Comparison of ENCODE assay signal across 22 mouse cellular contexts in genomic region chr17:23823018-23823417, GRCm38 (mm10). TPM values are rescaled to one million over a fixed set of nuclear protein-coding genes. Genes with fewer than 3 reads are reported as not detected.
DNase-seq lines count a peak whose midpoint lies in the region; ATAC-seq and TF ChIP-seq lines count a peak whose summit lies in the region.
"Had no signal": no experiment of that assay in that cellular context is flagged by ENCODE, and none has a peak within 500 bp of the region (broad histone marks: within the 10 kb centered on the region; RNA-seq: fewer than 3 reads in every experiment).

No protein-coding gene starts in this region.

- DNase-seq in kidney, adult 9 months, result no peak
- no peak for DNase-seq in stomach, postnatal 0 days (ENCODE audit: low spot score)
- no peak for DNase-seq in cerebellum, adult 11-12 months
- DNase-seq in retina, embryonic 14.5 days (ENCODE audit: low spot score), result no peak
- DNase-seq: adrenal gland, postnatal 25 days; cerebellum, adult 2 months; cerebellum, postnatal 36 days; layer of hippocampus, postnatal 36 days; lung, postnatal 10 days; retina, postnatal 1 day; right cerebral cortex, postnatal 4 days; thymus, postnatal 4 days had no signal

- peaks cover 44% of the 10 kb centered on the region for H3K36me3 ChIP-seq in forebrain, embryonic 16.5 days (ENCODE audit: control insufficient read depth, insufficient read depth)
- peaks cover 88% of the 10 kb centered on the region for H3K36me3 ChIP-seq in forebrain, embryonic 15.5 days
- H3K36me3 ChIP-seq in kidney, embryonic 14.5 days (ENCODE audit: control insufficient read depth, insufficient read depth, low read length), result peaks cover 93% of the 10 kb centered on the region
- peaks cover 67% of the 10 kb centered on the region for H3K36me3 ChIP-seq in stomach, embryonic 16.5 days (ENCODE audit: control insufficient read depth, insufficient read depth, low read length)
- H3K36me3 ChIP-seq in stomach, postnatal 0 days (ENCODE audit: control insufficient read depth, insufficient read depth, low read length), result peaks cover 52% of the 10 kb centered on the region

- no peak overlapping the region for H3K4me3 ChIP-seq in forebrain, embryonic 16.5 days (replicated peaks; ENCODE audit: low read length)
- H3K4me3 ChIP-seq in forebrain, embryonic 15.5 days, result no peak overlapping the region
- no peak overlapping the region for H3K4me3 ChIP-seq in kidney, embryonic 14.5 days (ENCODE audit: low read length)
- no peak overlapping the region for H3K4me3 ChIP-seq in stomach, embryonic 16.5 days (replicated peaks; ENCODE audit: low read length)
- H3K4me3 ChIP-seq in stomach, postnatal 0 days (ENCODE audit: low read depth, low read length), result no peak overlapping the region
- H3K4me3 ChIP-seq: midbrain, embryonic 12.5 days had no signal

- no peak for TF ChIP-seq EP300 in stomach, postnatal 0 days (optimal IDR thresholded peaks at IDR 0.05)

- no peak for TF ChIP-seq CTCF in stomach, postnatal 0 days (IDR thresholded peaks at IDR 0.05; ENCODE audit: low read depth)

- H3K9ac ChIP-seq in forebrain, embryonic 16.5 days (replicated peaks; ENCODE audit: low read depth, low read length), result no peak overlapping the region
- no peak overlapping the region for H3K9ac ChIP-seq in forebrain, embryonic 15.5 days (replicated peaks)
- H3K9ac ChIP-seq in kidney, embryonic 14.5 days (ENCODE audit: low read depth, low read length), result no peak overlapping the region
- H3K9ac ChIP-seq in stomach, embryonic 16.5 days (ENCODE audit: low read length), result no peak overlapping the region
- H3K9ac ChIP-seq in stomach, postnatal 0 days (ENCODE audit: low read length), result no peak overlapping the region
- H3K9ac ChIP-seq: midbrain, embryonic 12.5 days had no signal

- peak; percentile 13; the same call in 1 of the 2 replicates for ATAC-seq in forebrain, embryonic 16.5 days
- no peak for ATAC-seq in forebrain, embryonic 15.5 days (replicated peaks)
- 0 out of 2 replicates have a peak, but pooled peaks have one; percentile 17 for ATAC-seq in kidney, embryonic 14.5 days (ENCODE audit: low FRiP score, low TSS enrichment)
- no peak for ATAC-seq in stomach, embryonic 16.5 days (ENCODE audit: insufficient read depth, low FRiP score)
- no peak for ATAC-seq in stomach, postnatal 0 days (ENCODE audit: low FRiP score, low TSS enrichment)

- no peaks in the 10 kb centered on the region for H3K27me3 ChIP-seq in forebrain, embryonic 16.5 days (replicated peaks; ENCODE audit: control insufficient read depth, insufficient read depth, low read length)
- no peaks in the 10 kb centered on the region for H3K27me3 ChIP-seq in forebrain, embryonic 15.5 days
- H3K27me3 ChIP-seq in kidney, embryonic 14.5 days (ENCODE audit: control insufficient read depth, insufficient read depth, low read length), result no peaks in the 10 kb centered on the region
- H3K27me3 ChIP-seq in stomach, embryonic 16.5 days (ENCODE audit: control insufficient read depth, insufficient read depth, low read length), result no peaks in the 10 kb centered on the region
- H3K27me3 ChIP-seq in stomach, postnatal 0 days (ENCODE audit: control insufficient read depth, insufficient read depth, low read length), result no peaks in the 10 kb centered on the region
- H3K27me3 ChIP-seq: midbrain, embryonic 12.5 days had no signal

- H3K27ac ChIP-seq in forebrain, embryonic 16.5 days (ENCODE audit: low read length), result no peak overlapping the region
- H3K27ac ChIP-seq in forebrain, embryonic 15.5 days (replicated peaks), result no peak overlapping the region
- H3K27ac ChIP-seq in kidney, embryonic 14.5 days (ENCODE audit: low read depth, low read length), result no peak overlapping the region
- H3K27ac ChIP-seq in stomach, embryonic 16.5 days (ENCODE audit: low read length), result peak overlapping the region; percentile 24; the same call in 1 of the 2 replicates
- no peak overlapping the region for H3K27ac ChIP-seq in stomach, postnatal 0 days (replicated peaks)
- H3K27ac ChIP-seq: kidney, postnatal 0 days; midbrain, embryonic 12.5 days had no signal

- H3K4me2 ChIP-seq in forebrain, embryonic 16.5 days (ENCODE audit: low read length), result no peak overlapping the region
- no peak overlapping the region for H3K4me2 ChIP-seq in forebrain, embryonic 15.5 days (replicated peaks)
- H3K4me2 ChIP-seq in kidney, embryonic 14.5 days (replicated peaks; ENCODE audit: low read depth, low read length), result no peak overlapping the region
- H3K4me2 ChIP-seq in stomach, embryonic 16.5 days (ENCODE audit: low read depth, low read length), result no peak overlapping the region
- H3K4me2 ChIP-seq in stomach, postnatal 0 days (replicated peaks; ENCODE audit: low read depth), result no peak overlapping the region
- H3K4me2 ChIP-seq: midbrain, embryonic 12.5 days had no signal

- WGBS in forebrain, embryonic 16.5 days, result 85% methylated on average over 16 of the region's 16 CpGs
- WGBS in forebrain, embryonic 15.5 days, result 86% methylated on average over 16 of the region's 16 CpGs
- WGBS in kidney, embryonic 14.5 days, result 84% methylated on average over 16 of the region's 16 CpGs
- 79% methylated on average over 16 of the region's 16 CpGs for WGBS in stomach, embryonic 16.5 days
- 74% methylated on average over 16 of the region's 16 CpGs for WGBS in stomach, postnatal 0 days

- H3K4me1 ChIP-seq in forebrain, embryonic 16.5 days (replicated peaks; ENCODE audit: control insufficient read depth, insufficient read depth, low read length), result peaks cover 11% of the 10 kb centered on the region
- H3K4me1 ChIP-seq in forebrain, embryonic 15.5 days, result peaks cover 17% of the 10 kb centered on the region
- peaks cover 13% of the 10 kb centered on the region; the same call in 1 of the 2 replicates for H3K4me1 ChIP-seq in kidney, embryonic 14.5 days (ENCODE audit: control insufficient read depth, insufficient read depth, low read length)
- peaks cover 11% of the 10 kb centered on the region for H3K4me1 ChIP-seq in stomach, embryonic 16.5 days (ENCODE audit: control insufficient read depth, insufficient read depth, low read length)
- no peaks in the 10 kb centered on the region; the same call in 1 of the 2 replicates for H3K4me1 ChIP-seq in stomach, postnatal 0 days (replicated peaks; ENCODE audit: control insufficient read depth, insufficient read depth)

- H3K9me3 ChIP-seq in forebrain, embryonic 16.5 days (ENCODE audit: control insufficient read depth, low read length), result peaks cover 21% of the 10 kb centered on the region
- peaks cover 9% of the 10 kb centered on the region for H3K9me3 ChIP-seq in forebrain, embryonic 15.5 days
- peaks cover 18% of the 10 kb centered on the region for H3K9me3 ChIP-seq in kidney, embryonic 14.5 days (ENCODE audit: control insufficient read depth, low read length)
- H3K9me3 ChIP-seq in stomach, embryonic 16.5 days (replicated peaks; ENCODE audit: control insufficient read depth, low read length), result peaks cover 17% of the 10 kb centered on the region
- H3K9me3 ChIP-seq in stomach, postnatal 0 days (ENCODE audit: control insufficient read depth, low read length), result peaks cover 7% of the 10 kb centered on the region; the same call in 1 of the 2 replicates

RNA-seq across cellular contexts. Expression of gene Elob, which starts 5.9 kb away (rescaled TPM):
- 1,002 and 1,034 TPM in 2 replicates for polyA plus RNA-seq in forebrain, embryonic 16.5 days (2015; fragmentation: Nextera tagmentation; extraction: Ambion mirVana)
- polyA plus RNA-seq in forebrain, embryonic 15.5 days (2015; fragmentation: Nextera tagmentation; extraction: Ambion mirVana), result 1,149 and 1,206 TPM in 2 replicates
- polyA plus RNA-seq in kidney, embryonic 14.5 days (2014; fragmentation: Nextera tagmentation; extraction: Ambion mirVana), result 982 and 1,429 TPM in 2 replicates
- polyA plus RNA-seq in stomach, embryonic 16.5 days (2015; fragmentation: Nextera tagmentation; extraction: Ambion mirVana), result 906 and 920 TPM in 2 replicates
- 881 and 1,013 TPM in 2 replicates for polyA plus RNA-seq in stomach, postnatal 0 days (2015; fragmentation: Nextera tagmentation; extraction: Ambion mirVana)

RNA-seq across cellular contexts. Expression of gene Prss33, which starts 12.8 kb away (rescaled TPM):
- polyA plus RNA-seq in forebrain, embryonic 16.5 days (2015; fragmentation: Nextera tagmentation; extraction: Ambion mirVana), result not detected in 2 replicates
- not detected in 2 replicates for polyA plus RNA-seq in forebrain, embryonic 15.5 days (2015; fragmentation: Nextera tagmentation; extraction: Ambion mirVana)
- polyA plus RNA-seq in kidney, embryonic 14.5 days (2014; fragmentation: Nextera tagmentation; extraction: Ambion mirVana), result 0.26 and 0.41 TPM in 2 replicates
- polyA plus RNA-seq in stomach, embryonic 16.5 days (2015; fragmentation: Nextera tagmentation; extraction: Ambion mirVana), result 0.21 TPM in 1 of 2 replicates, not detected in the other
- 0.11 TPM in 1 of 2 replicates, not detected in the other for polyA plus RNA-seq in stomach, postnatal 0 days (2015; fragmentation: Nextera tagmentation; extraction: Ambion mirVana)
- polyA plus RNA-seq: forebrain, embryonic 11.5 days; heart, postnatal 0 days; liver, embryonic 16.5 days had no signal

RNA-seq across cellular contexts. Expression of gene Prss32, which starts 20.6 kb away (rescaled TPM):
- polyA plus RNA-seq in forebrain, embryonic 16.5 days (2015; fragmentation: Nextera tagmentation; extraction: Ambion mirVana), result not detected in 2 replicates
- not detected in 2 replicates for polyA plus RNA-seq in forebrain, embryonic 15.5 days (2015; fragmentation: Nextera tagmentation; extraction: Ambion mirVana)
- polyA plus RNA-seq in kidney, embryonic 14.5 days (2014; fragmentation: Nextera tagmentation; extraction: Ambion mirVana), result 0.14 TPM in 1 of 2 replicates, not detected in the other
- 7.8 and 10.4 TPM in 2 replicates for polyA plus RNA-seq in stomach, embryonic 16.5 days (2015; fragmentation: Nextera tagmentation; extraction: Ambion mirVana)
- polyA plus RNA-seq in stomach, postnatal 0 days (2015; fragmentation: Nextera tagmentation; extraction: Ambion mirVana), result 13.6 and 14.8 TPM in 2 replicates
- polyA plus RNA-seq: cerebellum, adult 2 months; forebrain, embryonic 11.5 days; heart, postnatal 0 days; kidney, postnatal 0 days; limb, embryonic 14.5 days; liver, embryonic 16.5 days; midbrain, embryonic 12.5 days had no signal

RNA-seq across cellular contexts. Expression of gene Prss41, which starts 21.0 kb away (rescaled TPM):
- 0.87 and 1.0 TPM in 2 replicates for polyA plus RNA-seq in forebrain, embryonic 16.5 days (2015; fragmentation: Nextera tagmentation; extraction: Ambion mirVana)
- 0.52 and 1.0 TPM in 2 replicates for polyA plus RNA-seq in forebrain, embryonic 15.5 days (2015; fragmentation: Nextera tagmentation; extraction: Ambion mirVana)
- polyA plus RNA-seq in kidney, embryonic 14.5 days (2014; fragmentation: Nextera tagmentation; extraction: Ambion mirVana), result 3.1 and 3.9 TPM in 2 replicates
- polyA plus RNA-seq in stomach, embryonic 16.5 days (2015; fragmentation: Nextera tagmentation; extraction: Ambion mirVana), result 2.6 and 3.3 TPM in 2 replicates
- 0.88 and 0.90 TPM in 2 replicates for polyA plus RNA-seq in stomach, postnatal 0 days (2015; fragmentation: Nextera tagmentation; extraction: Ambion mirVana)
- polyA plus RNA-seq: heart, postnatal 0 days; liver, embryonic 16.5 days had no signal

RNA-seq across cellular contexts. Expression of gene Srrm2, which starts 32.7 kb away (rescaled TPM):
- 435 and 505 TPM in 2 replicates for polyA plus RNA-seq in forebrain, embryonic 16.5 days (2015; fragmentation: Nextera tagmentation; extraction: Ambion mirVana)
- polyA plus RNA-seq in forebrain, embryonic 15.5 days (2015; fragmentation: Nextera tagmentation; extraction: Ambion mirVana), result 562 and 569 TPM in 2 replicates
- 560 and 567 TPM in 2 replicates for polyA plus RNA-seq in kidney, embryonic 14.5 days (2014; fragmentation: Nextera tagmentation; extraction: Ambion mirVana)
- 334 and 350 TPM in 2 replicates for polyA plus RNA-seq in stomach, embryonic 16.5 days (2015; fragmentation: Nextera tagmentation; extraction: Ambion mirVana)
- polyA plus RNA-seq in stomach, postnatal 0 days (2015; fragmentation: Nextera tagmentation; extraction: Ambion mirVana), result 211 and 215 TPM in 2 replicates

Comparison
In these comparisons a context has a peak if more than half of its experiments do, and no peak if none do; other contexts are left out.
1. ATAC-seq: peak in forebrain, embryonic 16.5 days (single experiment) and kidney, embryonic 14.5 days (single experiment); none in forebrain, embryonic 15.5 days (single experiment), stomach, embryonic 16.5 days (single experiment) and stomach, postnatal 0 days (single experiment).